Mouse (Mus musculus) T-helper 1 cell (primary cell): ENCODE data around the gene Tent5b.

Source experiments
- in situ Hi-C: fragments of 300-600 bp; cut with MboI, MseI; formaldehyde crosslinking; loops from one replicate; pipeline ENCODE4 v1.15.1; 2025; ENCODE audit warnings: high pct_unique_total_duplicates

Tent5b gene

DNA sequence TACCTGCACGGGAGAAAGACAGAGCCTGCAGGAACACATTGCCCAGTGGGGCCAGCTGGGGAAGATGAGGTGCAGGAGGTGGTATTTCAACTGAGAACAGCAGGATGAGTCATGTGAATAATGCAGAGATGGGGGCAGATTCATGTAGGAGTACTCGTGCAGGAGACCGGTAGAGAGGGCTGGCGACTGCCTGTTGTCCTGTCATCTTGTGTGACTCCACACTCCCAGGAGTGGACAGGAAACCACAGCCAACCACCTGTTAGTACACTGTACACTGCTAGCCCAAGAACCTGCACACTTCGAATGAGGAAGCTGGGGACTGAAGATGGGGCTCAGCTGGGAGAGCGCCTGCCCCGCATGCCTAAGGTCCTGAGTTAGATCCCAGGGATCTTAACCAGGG, 21.6 kb downstream of the Tent5b start:
- in situ Hi-C loops = no loop called here

DNA sequence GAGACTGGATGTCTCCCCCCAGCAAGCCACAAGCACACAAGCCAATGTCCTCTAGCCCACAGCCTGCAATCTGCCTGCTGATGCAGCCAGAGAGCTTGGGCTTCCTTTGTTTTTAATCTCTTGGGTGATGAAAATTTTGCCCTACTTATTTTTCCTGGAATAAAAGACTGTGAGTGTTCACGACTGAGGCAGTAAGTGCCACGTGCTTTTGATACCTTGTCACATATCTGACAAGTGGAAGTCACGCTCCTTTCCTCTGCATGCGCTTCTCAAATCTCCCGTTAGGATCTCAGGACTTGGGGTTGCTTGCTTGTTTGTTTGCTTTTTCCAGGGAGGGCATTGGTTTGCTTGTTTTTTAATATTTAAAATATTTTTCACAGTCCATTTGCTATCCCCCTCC, 24.4 kb downstream of the Tent5b start:
- in situ Hi-C loops = no loop called here

GRCm38 (mm10) chr4:133504755-133505485, 25.0 kb downstream of the Tent5b start:
- in situ Hi-C loops = loop anchor here (5.0 kb wide), 1 partner anchor 83 kb away; no protein-coding TSS in a partner anchor

DNA sequence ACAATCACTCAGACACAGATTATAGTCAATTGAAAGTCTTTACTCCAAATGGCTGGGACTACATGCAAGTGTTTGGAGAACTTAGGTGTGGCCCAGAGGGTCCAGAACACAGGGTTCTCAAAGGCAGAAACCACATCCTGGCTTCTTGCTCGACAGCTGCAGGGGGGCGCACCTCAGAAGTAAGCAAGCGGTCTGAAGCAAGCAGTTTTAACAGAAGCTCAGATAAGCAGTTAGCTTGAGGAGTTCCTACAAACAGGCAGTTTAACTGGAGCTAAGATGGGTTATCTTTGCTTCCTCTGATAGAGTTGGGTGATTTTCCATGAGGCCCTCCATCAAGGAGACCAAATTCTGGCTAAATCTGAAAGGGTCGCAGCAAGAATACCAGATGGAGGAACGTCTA, 26.6 kb downstream of the Tent5b start:
- in situ Hi-C loops = loop anchor here (5.0 kb wide), 1 partner anchor 84 kb away; no protein-coding TSS in a partner anchor

DNA sequence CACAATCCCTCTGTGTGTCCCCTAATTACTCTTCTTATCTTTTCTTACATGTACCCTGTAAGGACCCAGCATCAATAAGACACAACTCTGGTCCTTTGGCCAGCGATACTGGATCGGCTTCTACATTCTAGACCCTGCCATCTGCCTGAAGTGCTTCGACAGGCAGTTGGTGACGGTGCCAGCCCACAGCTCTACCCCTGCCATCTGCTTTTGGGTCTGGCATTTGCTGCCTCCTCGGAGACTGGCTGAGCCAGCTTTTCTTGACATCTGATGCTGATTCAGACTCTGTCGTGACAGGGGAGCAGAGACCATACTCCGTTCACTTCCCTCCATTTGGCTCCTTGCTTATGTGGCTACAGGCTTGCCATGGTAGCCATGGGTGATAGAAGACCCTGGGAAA, 29.1 kb downstream of the Tent5b start:
- in situ Hi-C loops = loop anchor here (5.0 kb wide), 1 partner anchor 87 kb away; no protein-coding TSS in a partner anchor

GRCm38 (mm10) chr4:133511050-133511449, 31.1 kb downstream of the Tent5b start:
- in situ Hi-C loops = loop anchor here (5.0 kb wide), 1 partner anchor 34 kb away; no protein-coding TSS in a partner anchor

- in situ Hi-C loops = loop anchor here (5.0 kb wide), 1 partner anchor 35 kb away; no protein-coding TSS in a partner anchor
Measured at GRCm38 (mm10) chr4:133512511-133512910, 32.6 kb downstream of the Tent5b start.

GRCm38 (mm10) chr4:133512972-133513371, 33.0 kb downstream of the Tent5b start:
- in situ Hi-C loops = loop anchor here (5.0 kb wide), 1 partner anchor 36 kb away; no protein-coding TSS in a partner anchor

DNA sequence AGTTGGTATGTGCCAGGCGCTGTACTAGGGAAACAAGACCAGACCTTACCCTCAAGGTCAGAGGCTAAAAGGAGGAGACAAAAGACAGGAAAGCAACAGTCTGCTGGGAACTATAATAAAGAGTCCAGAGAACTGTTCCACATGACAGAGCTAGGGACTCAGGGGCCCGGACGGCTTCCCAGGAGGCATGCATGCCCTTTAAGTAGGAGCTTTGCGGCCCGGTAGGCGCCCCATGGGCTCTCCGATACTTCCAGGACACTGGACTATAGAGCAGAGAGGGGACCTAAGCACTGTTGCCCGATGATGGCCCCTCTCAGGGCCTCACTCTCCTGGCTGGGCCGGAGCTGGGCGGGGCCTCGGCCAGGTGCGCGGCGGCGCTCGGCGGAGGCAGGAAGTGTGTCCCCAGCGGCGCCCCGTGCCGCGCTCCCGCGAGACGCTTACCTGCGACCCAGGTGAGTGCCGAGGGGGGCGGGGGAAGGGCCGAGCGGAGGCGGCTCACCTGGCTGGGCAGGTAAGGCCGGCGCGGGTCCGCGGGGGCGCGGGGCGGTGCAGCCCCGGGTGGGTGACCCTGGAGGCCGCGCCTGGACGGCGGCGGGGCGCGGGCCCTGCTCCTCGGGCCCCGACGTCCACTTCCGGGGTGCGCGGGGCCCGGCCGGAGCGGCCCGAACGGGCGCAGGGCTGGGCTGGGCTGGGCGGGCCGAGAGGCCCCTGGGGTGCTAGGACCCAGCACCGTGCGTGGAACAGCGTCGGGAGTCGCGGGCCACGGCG, 38.9 kb downstream of the Tent5b start, which contains the start of gene Kdf1:
Gene Kdf1 (plus strand): TSS at position 363 of the 768 bp plus-strand sequence.
- in situ Hi-C loops = no loop called here

DNA sequence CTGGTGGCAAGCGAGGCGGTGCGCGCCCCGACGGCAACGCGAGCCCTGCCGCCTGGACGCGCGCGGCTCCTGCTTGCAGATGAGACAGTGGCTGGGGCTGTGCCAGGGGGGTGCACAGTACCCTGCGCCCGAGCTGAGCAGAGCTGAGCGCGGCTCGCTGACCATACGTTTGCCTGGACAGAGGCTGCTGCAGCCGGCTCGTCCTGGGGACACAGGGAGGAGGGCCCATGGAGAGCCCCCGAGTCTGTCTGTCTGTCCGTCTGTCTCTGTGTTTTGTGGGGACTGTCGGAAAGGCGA, 39.4 kb downstream of the Tent5b start:
- in situ Hi-C loops = no loop called here

- in situ Hi-C loops = no loop called here
Measured at GRCm38 (mm10) chr4:133521502-133521901, 41.6 kb downstream of the Tent5b start.

DNA sequence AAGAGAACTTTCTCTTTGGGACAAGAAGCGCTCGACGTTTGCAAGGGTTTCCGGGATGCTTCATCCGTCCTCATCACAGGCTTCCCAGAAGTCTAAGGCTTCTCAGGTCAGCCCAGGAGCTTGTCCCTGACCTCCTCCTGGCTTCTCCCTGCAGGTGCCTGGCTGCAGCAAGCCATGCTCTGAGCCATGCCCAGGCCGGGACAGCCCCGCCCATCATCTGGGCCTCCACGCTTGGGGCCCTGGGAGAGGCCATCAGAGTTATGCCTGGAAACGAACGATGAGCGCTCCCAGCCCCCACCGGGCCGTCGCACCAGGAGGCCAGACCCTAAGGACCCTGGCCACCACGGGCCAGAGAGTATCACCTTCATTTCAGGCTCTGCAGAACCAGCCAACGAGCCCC, 47.9 kb downstream of the Tent5b start:
- in situ Hi-C loops = no loop called here

DNA sequence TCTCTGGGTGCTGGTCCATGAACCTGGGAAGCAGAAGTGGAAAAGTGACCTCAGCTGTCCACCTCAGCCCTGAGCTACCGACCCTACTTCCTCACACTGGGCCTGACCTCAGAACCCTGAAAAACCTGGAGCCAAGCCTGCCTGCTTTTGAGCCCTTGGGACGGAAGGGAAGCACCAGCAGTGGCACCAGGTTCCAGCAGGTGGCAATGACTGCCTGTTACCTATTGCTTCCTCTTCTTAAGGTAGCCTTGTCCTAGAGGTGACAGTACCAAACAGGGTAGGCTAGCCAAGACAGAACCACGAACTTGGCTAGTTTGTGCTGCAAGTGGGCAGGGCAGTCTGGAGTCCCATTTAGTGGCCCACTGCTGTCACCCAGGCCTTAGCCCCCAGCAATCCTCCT, 52.8 kb downstream of the Tent5b start:
- in situ Hi-C loops = no loop called here

DNA sequence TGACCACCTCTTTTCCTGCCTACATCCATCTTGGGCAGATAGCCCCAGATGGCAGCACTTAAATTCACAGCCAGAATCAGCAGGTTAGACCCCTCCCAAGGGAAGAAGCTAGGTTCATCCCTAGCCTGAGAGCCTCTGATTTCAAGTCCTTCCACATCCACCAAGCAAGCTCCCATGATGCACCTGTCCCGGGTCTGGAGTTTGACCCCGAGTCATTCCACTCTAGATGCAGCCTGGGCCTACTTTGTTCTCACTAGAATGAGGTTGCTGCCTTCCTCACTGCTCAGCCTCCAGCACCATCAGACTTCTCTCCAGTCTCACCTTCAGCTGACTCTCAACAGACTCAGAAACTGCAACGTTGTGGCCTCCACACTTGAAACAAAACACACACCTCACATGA, 56.1 kb downstream of the Tent5b start:
- in situ Hi-C loops = no loop called here

GRCm38 (mm10) chr4:133536652-133537051, 56.7 kb downstream of the Tent5b start:
- in situ Hi-C loops = no loop called here
